Comparison of ENCODE assay signal across 24 mouse cellular contexts in genomic region chr3:98185163-98185714, GRCm38 (mm10). TPM values are rescaled to one million over a fixed set of nuclear protein-coding genes. Genes with fewer than 3 reads are reported as not detected.
DNase-seq lines count a peak whose midpoint lies in the region; ATAC-seq and TF ChIP-seq lines count a peak whose summit lies in the region.
"Had no signal": no experiment of that assay in that cellular context is flagged by ENCODE, and none has a peak within 500 bp of the region (broad histone marks: within the 10 kb centered on the region; RNA-seq: fewer than 3 reads in every experiment).

No protein-coding gene starts in this region.

- H3K4me1 ChIP-seq in forebrain, postnatal 0 days (ENCODE audit: insufficient read depth): no peaks in the 10 kb centered on the region
- no peaks in the 10 kb centered on the region for H3K4me1 ChIP-seq in cerebellum, adult 2 months (ENCODE audit: control insufficient read depth, insufficient read depth, low read length)
- H3K4me1 ChIP-seq: embryonic facial prominence, embryonic 15.5 days; limb, embryonic 10.5 days had no signal

- H3K4me3 ChIP-seq in layer of hippocampus, adult 2 months: no peak overlapping the region
- no peak overlapping the region for H3K4me3 ChIP-seq in forebrain, postnatal 0 days (ENCODE audit: low read depth, low read length)
- H3K4me3 ChIP-seq in cerebellum, adult 2 months (replicated peaks; ENCODE audit: insufficient read depth, low read depth, low read length): no peak overlapping the region
- H3K4me3 ChIP-seq: embryonic facial prominence, embryonic 15.5 days; limb, embryonic 10.5 days had no signal

- no peak overlapping the region for H3K9ac ChIP-seq in forebrain, postnatal 0 days
- H3K9ac ChIP-seq: embryonic facial prominence, embryonic 15.5 days; liver, postnatal 0 days had no signal

- no peak for TF ChIP-seq POLR2A in cerebellum, adult 2 months (IDR thresholded peaks at IDR 0.05; ENCODE audit: borderline replicate concordance, insufficient read depth, low read length)

- H3K27me3 ChIP-seq in forebrain, postnatal 0 days (ENCODE audit: insufficient read depth, low read length): no peaks in the 10 kb centered on the region
- no peaks in the 10 kb centered on the region for H3K27me3 ChIP-seq in cerebellum, adult 2 months (ENCODE audit: control insufficient read depth, insufficient read depth, low read length)
- H3K27me3 ChIP-seq: embryonic facial prominence, embryonic 15.5 days had no signal

- 37% methylated on average over 10 of the region's 10 CpGs for WGBS in forebrain, postnatal 0 days
- 54% methylated on average over 10 of the region's 10 CpGs for WGBS in cerebellum, adult 2 months

- no peak for DNase-seq in layer of hippocampus, adult 2 months (ENCODE audit: low spot score in 2 of 2)
- no peak for DNase-seq in layer of hippocampus, adult 8-10 months (ENCODE audit: low spot score in 2 of 2)
- peak; percentile 17 for DNase-seq in thymus, postnatal 4 days
- no peak for DNase-seq in thymus, postnatal 10 days (ENCODE audit: low spot score in 2 of 2)
- DNase-seq in forebrain, postnatal 0 days: peak; percentile 26
- no peak for DNase-seq in gastrocnemius, adult 8-10 months (ENCODE audit: low spot score in 2 of 2)
- DNase-seq in cerebellum, adult 2 months: no peak
- DNase-seq: adrenal gland, adult 8-10 months; cerebellum, adult 11 months; cerebellum, postnatal 25 days; heart, postnatal 10 days; kidney, adult 2 months; kidney, postnatal 10 days; lung, postnatal 10 days had no signal

- H3K4me2 ChIP-seq in forebrain, postnatal 0 days (ENCODE audit: low read depth): no peak overlapping the region
- H3K4me2 ChIP-seq: embryonic facial prominence, embryonic 15.5 days; heart, embryonic 11.5 days had no signal

- peak; percentile 62 for ATAC-seq in forebrain, postnatal 0 days
- ATAC-seq: liver, postnatal 0 days had no signal

- H3K36me3 ChIP-seq in forebrain, postnatal 0 days (ENCODE audit: insufficient read depth): no peaks in the 10 kb centered on the region
- H3K36me3 ChIP-seq: embryonic facial prominence, embryonic 15.5 days; limb, embryonic 10.5 days had no signal

- peak overlapping the region; percentile 39; the same call in 1 of the 2 replicates for H3K27ac ChIP-seq in layer of hippocampus, adult 2 months
- no peak overlapping the region for H3K27ac ChIP-seq in forebrain, postnatal 0 days (ENCODE audit: low read depth, low read length)
- H3K27ac ChIP-seq in cerebellum, adult 2 months (ENCODE audit: insufficient read depth, low read length): no peak overlapping the region
- H3K27ac ChIP-seq: embryonic facial prominence, embryonic 15.5 days; limb, embryonic 10.5 days had no signal

- H3K9me3 ChIP-seq in forebrain, postnatal 0 days (ENCODE audit: low read length): no peaks in the 10 kb centered on the region
- H3K9me3 ChIP-seq: embryonic facial prominence, embryonic 15.5 days; limb, embryonic 10.5 days had no signal

- no peak for TF ChIP-seq CTCF in layer of hippocampus, adult 2 months (conservative IDR thresholded peaks at IDR 0.05)
- no peak for TF ChIP-seq CTCF in forebrain, postnatal 0 days (IDR thresholded peaks at IDR 0.05; ENCODE audit: low read depth)
- no peak for TF ChIP-seq CTCF in cerebellum, adult 2 months (IDR thresholded peaks at IDR 0.05; ENCODE audit: borderline replicate concordance, insufficient read depth, low read depth, low read length)

RNA-seq across cellular contexts. Expression of gene Adam30, which starts 24.8 kb away (rescaled TPM):
- not detected for total RNA-seq in layer of hippocampus, adult 2 months (2021)
- total RNA-seq in layer of hippocampus, adult 8-10 months (2022): under 1 TPM in 1 of 4 experiments, not detected in 3; 0.36 TPM
- total RNA-seq in forebrain, postnatal 0 days (2014; rRNA removed): not detected in 2 replicates
- not detected in 2 replicates for polyA plus RNA-seq in forebrain, postnatal 0 days (2015; fragmentation: Nextera tagmentation; extraction: Ambion mirVana)
- total RNA-seq in gastrocnemius, adult 8-10 months (2022): not detected
- not detected in 2 replicates for polyA plus RNA-seq in cerebellum, adult 2 months (2012; rRNA removed)
- total RNA-seq: adrenal gland, adult 8-10 months; gastrocnemius, adult 18-20 months; left cerebral cortex, adult 18-20 months; liver, adult 2 months had no signal
- polyA plus RNA-seq: embryonic facial prominence, embryonic 15.5 days; heart, embryonic 11.5 days; kidney, adult 2 months; limb, embryonic 10.5 days; liver, adult 2 months; liver, postnatal 0 days; neural tube, embryonic 14.5 days had no signal

RNA-seq across cellular contexts. Expression of gene Reg4, which starts 36.7 kb away (rescaled TPM):
- not detected for total RNA-seq in layer of hippocampus, adult 2 months (2021)
- not detected for total RNA-seq in layer of hippocampus, adult 8-10 months (2022)
- total RNA-seq in forebrain, postnatal 0 days (2014; rRNA removed): not detected in 2 replicates
- polyA plus RNA-seq in forebrain, postnatal 0 days (2015; fragmentation: Nextera tagmentation; extraction: Ambion mirVana): not detected in 2 replicates
- not detected for total RNA-seq in gastrocnemius, adult 8-10 months (2022)
- not detected in 2 replicates for polyA plus RNA-seq in cerebellum, adult 2 months (2012; rRNA removed)
- total RNA-seq: adrenal gland, adult 8-10 months; gastrocnemius, adult 18-20 months; heart, postnatal 10 days; left cerebral cortex, adult 18-20 months; megakaryocyte progenitor cell, adult 5-6 weeks had no signal
- polyA plus RNA-seq: embryonic facial prominence, embryonic 15.5 days; gonadal fat pad, adult 2 months; heart, embryonic 11.5 days; kidney, adult 2 months; limb, embryonic 10.5 days; liver, adult 2 months; liver, postnatal 0 days; neural tube, embryonic 14.5 days had no signal

Comparison
In these comparisons a context has a peak if more than half of its experiments do, and no peak if none do; other contexts are left out.
1. DNase-seq: peak in thymus, postnatal 4 days (single experiment) and forebrain, postnatal 0 days (single experiment); none in layer of hippocampus, adult 2 months (0 of 2), layer of hippocampus, adult 8-10 months (0 of 2), thymus, postnatal 10 days (0 of 2), gastrocnemius, adult 8-10 months (0 of 2) and cerebellum, adult 2 months (0 of 2).